Mouse (Mus musculus): Measurements from ENCODE around the gene Hdac7.

Gene Hdac7

DNA sequence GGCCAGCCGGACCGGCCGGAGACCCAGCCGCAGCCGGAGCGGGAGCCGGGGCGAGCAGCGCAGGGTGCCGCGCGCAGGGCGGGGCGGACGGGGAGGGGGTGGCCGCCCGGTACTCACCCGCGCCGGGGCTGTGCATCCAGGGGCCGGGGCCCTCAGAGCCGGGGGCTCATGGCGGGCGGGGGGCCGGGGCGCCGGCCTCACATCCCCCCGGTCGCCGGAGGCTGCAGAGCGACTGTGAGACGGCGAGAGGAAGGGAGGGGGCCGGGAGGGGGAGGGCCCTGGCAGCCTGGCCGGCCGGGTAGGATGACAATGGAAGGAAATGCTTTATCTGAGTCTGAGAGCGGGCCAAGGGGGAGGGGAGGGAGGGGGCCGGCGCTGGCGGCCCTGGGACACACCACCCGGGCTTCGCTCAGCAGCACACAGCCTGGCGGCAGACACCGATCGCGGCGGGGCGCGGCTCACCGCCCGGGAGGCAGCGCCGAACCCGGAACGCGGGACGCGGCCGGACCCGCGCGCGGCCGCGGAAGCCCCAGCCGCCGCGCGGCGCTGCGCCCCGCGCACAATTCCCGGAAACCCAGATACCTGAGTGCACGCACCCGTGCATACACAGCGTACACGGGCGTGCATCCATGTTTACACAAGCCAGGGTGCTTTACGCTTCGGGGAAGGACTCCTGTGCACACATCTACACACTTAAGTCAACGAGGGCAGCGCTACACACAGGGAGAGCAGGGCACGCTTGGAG lies 12.9 kb downstream of the Hdac7 start:
- DNase-seq = peak; percentile 61

DNA sequence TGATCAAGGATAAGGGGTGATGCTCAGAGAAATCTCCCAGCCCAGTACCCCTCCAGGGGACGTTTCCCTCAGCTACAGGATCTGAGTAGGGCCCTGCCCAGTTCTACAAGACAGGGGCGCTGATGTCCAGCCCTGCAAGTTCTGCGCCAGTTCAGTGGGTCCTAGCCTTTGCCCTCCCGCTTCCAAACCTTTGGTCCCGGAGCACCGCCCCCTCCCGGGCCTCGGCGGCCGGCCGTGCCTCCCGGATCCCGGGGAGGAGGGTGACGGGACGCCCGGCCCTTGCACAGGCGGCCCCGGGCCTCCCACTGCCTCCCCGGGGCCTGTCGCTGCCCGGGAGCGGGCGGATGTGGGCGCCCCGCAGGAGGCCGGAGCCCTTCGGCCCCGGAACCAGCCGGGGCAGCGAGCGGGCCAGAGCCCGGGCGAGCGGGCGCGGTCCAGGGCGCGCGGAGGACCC lies 13.5 kb downstream of the Hdac7 start:
- DNase-seq = peak; percentile 43

DNA sequence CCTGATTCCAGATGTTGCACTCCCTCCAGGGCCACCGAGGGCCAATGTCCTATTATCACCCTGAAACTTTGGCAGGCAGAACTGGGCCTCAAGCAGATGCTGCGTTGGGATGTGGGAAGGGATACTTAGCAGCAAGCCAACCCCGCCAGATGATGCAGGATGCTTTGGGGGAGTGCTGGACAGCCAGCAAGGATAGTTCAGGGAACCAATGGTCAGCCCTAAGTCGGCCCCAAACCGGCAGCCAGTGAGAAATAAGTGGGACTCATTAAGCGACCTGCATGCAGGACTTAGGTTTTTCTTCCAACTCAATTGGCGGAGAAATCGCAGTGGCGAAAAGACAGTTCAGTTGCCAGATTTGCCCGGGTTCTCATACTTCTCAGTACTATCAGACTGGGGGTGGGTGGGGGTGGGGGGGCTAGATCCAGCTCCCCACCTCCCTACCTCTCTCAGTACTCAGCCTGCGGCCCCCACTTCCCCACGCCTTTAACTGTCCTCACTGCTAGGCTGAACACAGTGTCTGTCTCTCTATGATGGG lies 14.0 kb downstream of the Hdac7 start:
- DNase-seq = no peak

DNA sequence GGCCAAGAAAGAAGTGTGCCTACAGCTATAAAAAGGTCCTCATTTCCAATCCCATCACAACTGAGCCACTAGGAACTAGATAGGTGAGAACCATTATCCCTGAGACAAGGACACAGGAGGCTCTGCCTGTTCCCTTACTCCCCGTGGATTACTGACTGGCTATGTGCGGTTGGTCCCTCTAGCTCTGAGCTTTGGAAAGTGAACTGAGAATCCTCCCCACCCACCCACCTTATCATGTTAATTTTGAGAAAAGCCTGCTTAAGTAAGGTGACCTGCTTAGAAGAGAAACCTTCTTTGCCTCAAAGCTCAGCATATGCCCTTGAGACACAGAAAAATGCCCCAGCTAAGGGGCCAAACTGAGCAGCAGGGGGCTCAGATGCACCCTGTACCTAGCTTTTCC lies 14.9 kb downstream of the Hdac7 start:
- no peak for DNase-seq

DNA sequence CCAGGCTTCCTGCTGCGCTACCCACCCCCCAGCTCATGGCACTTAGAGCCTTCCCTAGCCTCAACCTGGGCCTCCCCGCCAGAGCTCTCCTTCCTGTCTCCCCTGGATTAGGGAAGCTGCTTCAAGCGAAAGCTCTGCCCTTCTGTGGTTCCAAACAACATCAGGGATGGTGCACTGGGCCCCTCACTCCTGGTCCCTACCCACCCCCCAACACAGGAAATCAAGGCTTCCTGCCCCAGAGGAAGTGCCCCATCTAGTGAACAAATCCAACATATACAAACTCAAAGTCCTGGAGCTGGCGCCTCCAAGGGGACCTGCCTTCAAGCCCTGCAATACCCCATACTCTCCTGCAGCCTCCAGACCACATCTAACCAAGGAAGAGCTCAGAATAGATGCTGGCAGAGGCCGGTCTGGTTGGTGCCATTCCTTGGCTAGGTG lies 15.4 kb downstream of the Hdac7 start:
- DNase-seq = no peak

DNA sequence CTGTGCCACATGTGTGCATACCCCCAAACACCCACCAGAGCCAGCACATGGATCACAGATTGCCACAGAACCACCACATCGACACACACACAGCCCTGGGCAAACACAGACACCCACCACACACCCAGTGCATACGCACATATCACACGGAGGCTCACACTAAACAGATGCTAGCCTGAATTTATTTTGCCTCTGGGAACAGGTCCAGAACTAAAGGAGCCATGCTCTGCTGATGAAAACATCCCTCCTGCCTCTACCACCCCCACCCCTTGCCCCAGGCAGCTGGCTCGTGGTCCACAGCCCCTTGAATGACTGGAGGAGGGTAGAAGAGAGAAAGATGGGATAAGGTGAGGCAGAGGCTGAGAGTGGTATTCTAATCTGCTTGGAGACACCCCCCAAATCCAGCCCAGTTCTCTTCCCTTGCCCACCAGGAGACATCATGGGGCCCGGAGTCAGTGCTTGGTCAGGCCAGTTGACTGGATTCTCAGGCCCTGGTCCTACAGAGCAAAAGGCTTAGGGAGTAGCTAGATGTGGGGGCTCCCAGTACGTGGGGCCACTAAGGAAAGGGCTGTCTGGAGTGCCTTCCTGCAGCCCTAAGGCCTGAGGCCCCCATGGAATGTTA lies 16.0 kb downstream of the Hdac7 start:
- peak; percentile 72 for DNase-seq

DNA sequence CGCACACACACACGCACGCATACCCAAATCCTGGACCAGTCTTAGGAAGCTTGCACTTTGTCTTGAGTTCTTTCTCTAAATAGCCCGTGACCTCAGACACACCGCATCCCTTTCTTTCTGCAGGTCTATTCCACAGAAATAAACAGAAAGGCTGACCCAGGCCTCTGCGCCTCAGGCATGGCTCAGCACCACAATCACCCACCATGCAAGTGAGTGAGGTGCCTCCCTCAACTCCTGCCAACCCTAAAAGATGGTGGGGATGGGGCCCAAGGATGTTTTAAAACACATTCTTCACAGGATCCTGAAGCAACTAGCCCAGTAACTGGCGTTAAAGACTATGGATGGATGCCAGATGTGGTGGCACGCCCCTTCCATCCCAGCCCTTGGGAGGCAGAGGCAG lies 16.9 kb downstream of the Hdac7 start:
- no peak for DNase-seq

DNA sequence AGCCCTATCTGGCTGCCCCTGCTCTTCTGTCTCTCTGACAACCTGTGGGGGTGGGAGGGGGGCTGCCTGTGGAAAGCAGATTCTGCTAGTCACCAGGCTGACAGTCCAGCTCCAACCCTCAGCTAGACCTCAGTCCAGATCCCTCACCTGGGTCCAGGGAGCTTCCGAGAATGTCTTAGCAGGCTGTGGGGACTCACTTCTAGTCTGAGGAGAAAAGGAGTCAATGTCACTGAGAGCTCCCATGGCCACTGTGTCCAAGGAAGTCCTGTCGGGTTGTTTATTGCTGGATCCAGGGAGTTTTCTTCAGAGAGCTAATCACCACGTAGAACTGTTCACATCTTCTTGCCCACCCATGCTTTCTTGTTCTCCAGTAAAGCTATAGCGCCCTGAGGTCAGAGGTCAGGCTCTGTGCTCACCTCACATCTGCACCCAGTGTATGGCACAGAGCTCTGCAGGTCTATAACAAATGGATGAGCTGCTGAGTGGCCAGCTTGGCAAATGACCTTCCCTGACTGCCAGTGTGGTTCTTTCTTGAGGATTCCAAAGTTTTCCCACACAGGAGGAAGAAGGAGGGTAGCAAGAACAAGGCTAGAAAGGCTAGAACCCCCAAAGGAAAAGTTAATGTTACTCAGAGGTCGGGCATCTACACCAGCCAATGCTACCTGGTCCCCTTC lies 17.6 kb downstream of the Hdac7 start:
- DNase-seq = no peak

DNA sequence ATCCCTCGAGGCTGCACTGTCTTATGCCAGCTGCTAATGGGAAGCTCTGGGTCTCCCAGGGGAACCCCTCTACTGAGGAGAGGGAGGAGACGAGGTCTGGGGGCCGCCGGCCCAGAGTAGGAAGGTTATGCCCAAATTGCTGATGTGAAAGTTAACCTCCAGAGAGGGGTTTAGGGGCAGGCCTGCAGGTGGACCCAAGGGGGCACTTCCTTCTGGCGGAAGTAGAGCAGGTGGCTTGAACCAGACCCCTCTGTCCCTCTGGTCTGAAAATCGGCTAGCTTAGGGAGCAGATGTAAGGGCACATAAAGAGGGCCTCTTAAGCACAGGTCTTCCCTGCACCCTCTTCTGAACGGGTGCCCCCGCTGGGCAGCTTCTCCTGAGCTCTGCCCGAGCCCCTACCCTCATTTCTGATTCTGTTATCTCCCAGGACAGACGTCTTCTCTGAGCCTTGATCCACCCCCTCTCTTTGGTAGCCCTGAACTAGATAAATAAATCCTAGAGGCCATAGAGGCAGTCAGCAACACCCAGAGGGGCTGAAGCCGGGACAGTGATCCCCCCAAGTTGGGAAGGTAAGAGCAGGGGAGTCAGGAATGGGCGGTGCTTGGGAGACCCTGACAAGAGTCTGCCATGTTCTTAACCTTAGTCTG lies 18.2 kb downstream of the Hdac7 start:
- DNase-seq = no peak

DNA sequence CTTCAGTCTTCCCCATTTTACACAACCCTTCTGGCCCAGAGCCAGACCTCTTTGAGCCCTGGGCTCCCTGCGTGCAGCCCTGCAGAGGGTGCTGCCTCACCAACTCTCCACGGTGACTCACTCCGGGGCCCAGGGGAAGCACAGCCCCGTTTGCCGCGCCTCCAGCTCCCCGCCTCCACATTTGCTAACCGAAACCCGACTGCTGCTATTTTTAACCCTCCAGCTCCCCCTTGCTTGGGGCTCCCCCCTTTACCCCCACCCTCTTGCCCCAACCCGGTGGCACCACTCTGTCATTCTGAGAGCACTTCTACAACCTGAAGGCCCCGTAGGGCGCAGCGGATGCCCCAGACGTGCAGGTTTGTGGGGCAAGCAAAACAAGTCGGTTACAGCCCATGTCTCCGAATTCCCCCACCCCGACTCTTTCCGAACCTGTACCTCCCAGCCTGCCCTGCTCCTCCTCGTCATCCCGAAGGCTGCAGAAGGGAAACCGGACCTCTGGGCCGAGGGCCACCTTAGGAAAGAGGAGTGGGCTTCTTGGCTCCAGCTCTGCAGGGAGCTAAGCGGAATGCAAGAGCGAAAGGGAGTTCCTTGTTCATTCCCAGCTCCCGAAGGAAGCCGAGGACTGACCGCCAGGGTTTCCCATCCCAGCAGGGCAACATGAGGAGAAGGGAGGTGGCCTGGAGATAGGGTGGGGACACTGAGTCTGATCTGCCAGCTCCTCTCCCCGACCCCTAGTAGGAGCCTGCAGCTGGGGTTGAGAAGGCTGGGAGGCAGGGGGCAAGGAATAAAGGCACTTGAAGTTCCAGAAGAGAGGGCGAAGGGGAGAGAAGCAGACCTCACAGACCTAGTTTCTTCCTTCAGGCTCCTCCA lies 19.0 kb downstream of the Hdac7 start:
- peak; percentile 91 for DNase-seq

DNA sequence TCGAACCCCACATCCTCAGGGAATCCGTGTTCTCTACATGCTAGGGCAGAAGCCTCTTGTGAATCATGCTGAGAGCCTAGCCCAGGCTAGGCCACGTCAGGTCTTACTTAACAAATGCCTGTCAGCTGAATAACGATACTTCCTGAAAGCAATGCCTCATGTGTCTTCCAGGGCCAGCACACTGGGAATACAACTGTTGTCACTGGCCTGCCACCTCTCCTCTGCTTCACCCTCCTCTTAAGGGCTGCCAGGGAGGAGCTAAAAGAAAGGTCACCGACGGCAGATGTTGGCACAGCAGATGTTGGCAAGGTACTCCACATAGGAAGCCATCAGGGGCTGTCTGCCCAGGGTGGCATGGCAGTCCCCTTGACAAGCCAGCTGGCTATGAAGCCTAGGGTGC lies 20.3 kb downstream of the Hdac7 start:
- DNase-seq = no peak

DNA sequence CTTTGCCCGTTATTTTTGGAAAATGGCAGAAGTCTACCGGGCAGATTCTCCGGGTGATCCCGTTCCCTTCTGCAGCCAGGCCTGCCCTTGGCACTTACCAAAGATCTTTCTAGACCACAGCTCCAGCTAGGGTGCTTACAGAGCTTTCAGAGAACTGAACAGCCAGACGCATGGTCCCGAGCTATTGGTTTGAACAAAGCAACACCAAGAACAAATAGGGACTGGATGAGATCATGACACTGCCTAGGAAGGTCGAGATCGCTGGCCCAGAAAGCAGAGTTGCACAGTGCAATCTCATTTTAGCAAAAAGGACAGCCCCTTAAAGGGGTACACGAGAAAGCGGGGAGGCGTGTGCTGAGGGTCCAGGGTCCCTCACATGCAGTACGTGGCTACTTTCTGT lies 20.8 kb downstream of the Hdac7 start:
- DNase-seq = no peak

DNA sequence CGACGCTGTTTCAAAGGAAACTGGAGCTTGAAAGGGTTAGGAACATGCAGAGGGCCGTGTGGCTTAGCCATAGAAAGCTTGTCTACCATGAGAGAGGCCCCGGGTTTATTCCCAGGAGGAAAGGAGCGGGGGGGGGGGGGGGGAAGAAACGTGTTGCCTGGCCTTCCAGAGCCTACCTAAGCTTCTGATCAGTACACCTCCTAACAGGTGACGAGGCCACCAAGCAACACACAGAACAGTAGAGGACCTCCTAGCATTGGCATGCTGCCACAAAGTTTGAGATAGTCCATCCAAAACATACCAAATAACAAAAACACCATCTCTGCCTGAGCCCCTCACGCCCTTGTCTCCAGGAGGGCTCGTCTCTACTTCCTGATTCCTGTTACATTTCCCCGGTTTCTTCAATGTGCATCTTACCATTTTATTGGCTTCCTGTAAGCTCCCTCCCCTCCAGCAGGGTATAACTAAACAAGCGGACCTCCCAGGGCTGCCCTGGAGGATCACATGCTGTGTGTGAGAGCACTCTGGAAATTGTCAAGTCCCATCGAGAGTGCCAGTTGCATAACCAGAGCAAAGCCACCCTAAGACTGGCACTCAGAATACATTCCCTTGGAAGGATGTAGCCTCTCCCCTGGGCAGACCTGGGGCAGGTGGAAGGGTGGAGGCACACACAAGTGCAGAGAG lies 21.6 kb downstream of the Hdac7 start:
- no peak for DNase-seq

DNA sequence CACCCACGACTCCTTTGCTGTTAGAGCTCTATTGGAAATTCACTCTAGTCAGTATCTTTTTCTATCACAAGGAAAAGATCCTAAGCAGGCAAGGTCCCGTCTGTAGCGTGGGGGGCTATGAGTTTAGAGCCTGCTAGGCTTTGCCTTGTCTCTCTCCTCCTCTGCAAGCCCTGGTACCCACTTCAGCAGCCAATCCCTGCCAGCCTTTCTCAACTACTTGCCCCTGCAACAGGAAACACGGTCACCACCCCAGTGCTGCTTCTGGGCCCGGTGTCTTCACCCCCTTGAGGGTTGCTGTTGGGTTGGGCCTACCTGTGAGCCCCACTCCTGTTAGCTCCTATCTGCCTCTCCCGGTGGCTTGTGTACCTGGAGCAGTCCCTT lies 22.3 kb downstream of the Hdac7 start:
- DNase-seq = no peak

DNA sequence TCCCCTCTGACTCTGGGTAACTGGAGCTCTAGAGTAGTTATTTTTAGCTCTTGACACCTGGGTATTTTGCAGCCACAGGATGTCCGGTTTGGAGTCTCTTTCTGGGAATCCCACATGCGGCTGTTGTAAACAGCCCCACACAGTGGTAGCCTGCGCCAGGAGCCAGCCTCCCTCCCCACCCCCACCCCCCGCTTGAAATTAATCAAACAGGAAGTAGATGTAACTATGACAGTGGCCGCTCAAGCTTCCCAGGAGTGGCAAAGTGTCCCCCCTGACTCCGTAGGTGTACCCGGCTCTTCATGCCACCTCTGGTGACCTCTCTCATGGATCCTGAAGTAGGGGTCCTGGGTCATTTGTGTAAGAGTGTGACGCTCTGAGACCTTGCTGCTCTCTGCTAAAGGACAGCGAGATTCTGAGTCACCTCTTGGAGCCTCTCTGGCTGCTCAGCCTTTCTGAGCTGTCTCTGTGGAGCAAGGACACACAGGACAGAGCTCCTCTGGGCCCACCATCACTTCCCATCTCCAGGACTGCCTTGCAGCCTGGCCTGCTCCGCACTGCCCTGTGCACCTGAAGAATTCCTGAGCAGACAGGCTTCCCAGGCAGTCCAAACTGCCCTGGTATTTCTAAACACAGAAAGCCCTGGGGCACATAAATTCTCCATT lies 22.9 kb downstream of the Hdac7 start:
- no peak for DNase-seq

DNA sequence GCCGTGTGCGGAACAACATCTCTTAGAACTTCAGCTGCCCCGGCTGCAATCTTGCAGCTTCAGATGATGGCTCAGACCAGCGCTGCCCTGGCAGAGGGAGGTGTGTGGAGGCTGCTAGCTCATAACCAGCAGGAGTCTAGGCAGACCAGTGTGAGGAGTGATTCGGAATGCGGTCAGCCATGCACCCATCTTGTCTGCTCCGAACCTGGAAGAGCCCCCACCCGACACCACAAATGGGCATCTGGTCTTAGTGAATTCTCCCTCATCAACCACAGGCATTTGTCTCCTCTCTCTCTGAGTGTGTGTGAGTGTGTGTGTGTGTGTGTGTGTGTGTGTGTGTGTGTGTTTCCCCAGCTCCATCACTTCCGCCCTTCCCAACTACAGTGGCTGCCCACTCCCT lies 24.4 kb downstream of the Hdac7 start:
- DNase-seq = no peak

DNA sequence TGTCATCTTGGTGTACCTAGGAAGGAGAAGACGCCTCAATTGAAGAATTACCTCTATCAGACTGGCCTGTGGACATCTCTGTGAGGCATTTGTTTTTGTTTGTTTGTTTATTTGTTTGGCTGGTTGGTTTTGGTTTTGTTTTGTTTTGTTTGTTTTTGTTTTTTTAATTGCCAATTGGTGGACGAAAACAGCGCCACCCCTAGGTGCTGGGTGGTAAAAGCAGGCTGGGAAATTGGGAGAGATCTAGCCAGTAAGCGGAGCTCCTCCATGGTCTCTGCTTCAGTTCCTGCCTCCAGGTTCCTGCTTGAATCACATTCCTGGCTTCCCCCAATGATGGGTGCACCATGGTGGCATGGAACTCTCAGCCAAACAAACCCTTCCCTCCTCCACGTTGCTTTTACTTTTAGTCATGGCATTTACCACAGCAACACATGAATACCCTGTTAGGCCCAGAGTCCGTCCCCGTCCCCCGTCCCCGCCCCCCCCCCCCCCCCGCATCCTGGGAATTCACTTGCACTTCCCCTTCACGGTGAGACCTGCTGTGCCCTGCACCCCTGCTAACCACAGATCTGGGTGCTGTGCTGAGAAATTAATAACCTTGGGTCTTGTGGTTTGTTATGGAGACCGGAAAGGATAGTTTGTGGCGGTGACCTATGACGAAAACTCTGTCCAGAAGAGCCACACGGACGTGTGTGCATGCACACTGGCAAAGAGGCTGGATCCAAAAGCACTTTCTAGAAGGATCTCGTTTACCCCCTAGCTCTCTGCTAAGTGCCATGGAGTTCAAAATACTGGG lies 27.9 kb downstream of the Hdac7 start:
- no peak for DNase-seq

DNA sequence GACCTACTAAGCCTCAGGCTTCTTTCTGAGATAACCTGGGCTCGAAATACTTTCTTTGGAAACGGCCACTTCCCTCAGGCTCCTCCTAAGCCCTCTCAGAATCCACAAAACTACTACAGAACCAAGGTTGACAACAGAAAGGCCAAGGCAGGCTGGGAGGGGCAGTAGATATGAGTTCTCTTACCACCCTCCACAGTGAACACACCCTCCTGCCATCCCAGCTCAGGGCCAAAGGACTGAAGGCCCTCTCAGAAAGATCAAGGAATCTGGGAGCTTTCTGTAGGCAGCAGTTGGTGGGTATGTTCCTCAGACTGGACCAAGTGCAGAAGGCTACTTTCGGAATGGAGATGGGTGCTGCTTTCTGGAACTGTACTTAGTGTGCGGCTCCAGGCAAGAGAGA lies 29.0 kb downstream of the Hdac7 start:
- no peak for DNase-seq

DNA sequence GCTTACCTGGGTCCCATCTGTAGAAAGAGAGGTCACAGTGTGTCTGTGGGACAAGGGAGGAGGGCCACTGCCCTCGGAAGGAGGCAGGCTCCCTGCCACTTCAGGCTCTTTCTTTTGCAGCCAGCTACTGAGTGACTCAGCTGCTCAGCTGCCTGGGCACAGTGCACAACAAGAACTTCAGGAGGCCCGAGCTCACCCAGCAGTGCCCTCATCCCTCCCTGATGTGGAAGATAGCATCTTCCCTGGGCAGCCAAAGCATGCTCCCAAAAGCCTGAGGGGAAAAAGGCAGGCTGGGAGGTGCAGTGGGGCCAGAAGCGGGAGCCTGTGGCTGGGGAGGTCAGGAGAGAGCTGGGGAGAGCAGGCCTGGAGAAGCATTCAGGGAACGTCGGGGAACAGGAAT lies 29.6 kb downstream of the Hdac7 start:
- no peak for DNase-seq

DNA sequence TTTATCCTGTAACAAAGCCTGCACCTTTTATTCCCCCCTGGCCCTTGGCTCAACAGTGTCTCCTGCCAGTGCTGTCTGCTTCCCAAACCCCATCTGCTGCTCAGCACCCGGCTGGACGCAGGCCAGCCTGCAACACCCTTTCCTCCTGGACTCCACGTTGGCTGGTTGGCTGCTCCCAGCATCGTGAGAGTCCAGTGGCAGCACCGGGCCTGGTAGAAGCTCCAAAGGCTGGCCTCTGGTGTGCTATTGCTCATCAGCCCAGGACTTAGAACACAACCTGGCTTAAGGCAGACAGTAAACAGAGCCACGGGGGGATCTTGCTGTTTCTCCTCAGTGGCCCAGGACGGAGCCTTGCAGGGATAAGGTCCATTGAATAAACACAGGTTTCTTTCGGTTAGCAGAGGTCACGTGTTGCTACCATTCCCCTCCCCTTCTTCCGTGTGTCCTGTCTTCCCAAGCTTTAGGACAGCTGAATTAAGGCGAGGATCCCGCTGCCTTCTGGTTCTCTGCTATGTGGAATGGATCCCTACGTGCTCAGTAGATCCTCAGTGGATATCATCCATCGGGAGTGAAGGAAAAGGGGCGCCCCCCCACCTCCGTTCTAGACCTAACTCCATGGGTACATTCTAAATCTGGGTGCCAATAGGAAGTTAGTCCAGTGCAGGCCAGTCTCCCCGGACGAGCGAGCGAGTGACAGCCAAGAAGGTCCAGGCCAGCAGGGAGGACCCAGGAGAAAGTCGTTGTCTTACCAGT lies 30.7 kb downstream of the Hdac7 start:
- no peak for DNase-seq
